Mouse (Mus musculus) cortical plate, adult 2 months (tissue): ENCODE results near the gene Pls3.

ENCODE experiments used
- CTCF ChIP-seq: fragments of 200-500 bp; IDR thresholded peaks from 2 replicates; pipeline ENCODE4 v1.5.1; 2011; ENCODE audit warnings: mild to moderate bottlenecking, control low read depth, low read length; ENCODE audit not compliant: insufficient read depth; ENCODE audit errors: extremely low read depth
- POLR2A ChIP-seq: fragments of 200-500 bp; IDR thresholded peaks from 2 replicates; pipeline ENCODE4 v1.6.1; 2011; ENCODE audit warnings: mild to moderate bottlenecking, low read length, control low read depth; ENCODE audit not compliant: insufficient read depth; ENCODE audit errors: extremely low read depth

DNA sequence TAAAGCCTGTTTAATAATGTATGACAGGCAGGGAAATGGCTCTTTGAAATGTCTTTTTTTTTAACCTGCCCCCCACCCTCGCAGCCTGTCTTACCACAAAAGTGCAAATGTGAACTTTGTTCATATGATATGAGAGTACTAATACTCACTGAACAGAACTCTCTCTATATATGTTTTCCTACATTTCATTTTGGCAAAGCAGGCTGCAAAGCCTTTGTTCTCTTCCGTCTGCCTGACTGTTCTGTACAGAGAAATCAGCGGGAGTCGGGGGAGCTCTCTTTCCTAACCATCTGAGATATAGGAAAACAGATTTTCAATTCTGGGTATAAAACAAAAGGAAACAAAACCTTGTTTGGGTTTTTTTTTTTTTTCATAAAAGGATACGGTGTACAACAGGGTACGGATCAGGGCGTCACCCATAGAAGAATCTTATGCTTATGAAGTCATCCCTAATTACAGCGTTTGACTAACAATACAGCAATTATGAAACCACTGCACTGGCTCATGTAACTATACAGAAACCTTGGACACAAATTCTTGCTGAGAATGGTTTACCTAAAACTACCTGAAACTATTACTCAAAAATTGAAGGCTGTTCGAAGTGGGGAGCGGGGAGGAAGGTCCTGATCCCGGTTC, 41.9 kb downstream of the Pls3 start:
- TF ChIP-seq CTCF (no peak), POLR2A (no peak)
